Mouse (Mus musculus) kidney, embryonic 16.5 days (tissue): ENCODE results near the gene Tspan32. TPM values are rescaled to one million over a fixed set of nuclear protein-coding genes. Genes with fewer than 3 reads are reported as not detected.

Experiments used
- ATAC-seq: fragments of 200-750 bp; cut with Nextera tagmentation; 2 replicates; pipeline ENCODE4 v1.8.0; 2017; ENCODE audit warnings: moderate TSS enrichment; ENCODE audit not compliant: low FRiP score, low TSS enrichment
- H3K27ac ChIP-seq: fragments of 300-500 bp; sonication (generic); 2 replicates; pipeline ENCODE4 v1.5.1; 2014; ENCODE audit warnings: low read length
- H3K27me3 ChIP-seq: fragments of 300-500 bp; sonication (generic); 2 replicates; pipeline ENCODE4 v1.6.1; 2014; ENCODE audit warnings: low read length, control low read depth, mixed read lengths; ENCODE audit not compliant: insufficient read depth
- H3K36me3 ChIP-seq: fragments of 300-500 bp; sonication (generic); 2 replicates; pipeline ENCODE4 v1.6.1; 2014; ENCODE audit warnings: low read length, control low read depth, mixed read lengths; ENCODE audit not compliant: insufficient read depth
- H3K4me1 ChIP-seq: fragments of 300-500 bp; sonication (generic); 2 replicates; pipeline ENCODE4 v1.6.1; 2014; ENCODE audit warnings: low read length, control low read depth, mixed read lengths; ENCODE audit not compliant: insufficient read depth
- H3K4me2 ChIP-seq: fragments of 300-500 bp; sonication (generic); replicated peaks from 2 replicates; pipeline ENCODE4 v1.6.1; 2014; ENCODE audit warnings: low read depth, low read length
- H3K4me3 ChIP-seq: fragments of 300-500 bp; sonication (generic); 2 replicates; pipeline ENCODE4 v1.5.1; 2014; ENCODE audit warnings: mild to moderate bottlenecking, low read length
- H3K9ac ChIP-seq: fragments of 300-500 bp; sonication (generic); replicated peaks from 2 replicates; pipeline ENCODE4 v1.6.1; 2014; ENCODE audit warnings: low read length
- H3K9me3 ChIP-seq: fragments of 300-500 bp; sonication (generic); 2 replicates; pipeline ENCODE4 v1.6.1; 2016; ENCODE audit warnings: low read length, control low read depth
- WGBS: fragments of 180-500 bp; shearing (Covaris S2); extraction: QIAGEN DNeasy Blood & Tissue Kit; methylation state at CpG from one replicate; pipeline ENCODE4 v1.1.7; 2014; 5-methylcytosine and 5-hydroxymethylcytosine counted together
- polyA plus RNA-seq: library from polyadenylated mRNA; unstranded; fragments of >200 nt; fragmentation: Nextera tagmentation; extraction: Ambion mirVana; gene quantifications from 2 replicates; pipeline ENCODE4 v1.2.1, GENCODE M21; 2015

Gene Tspan32
- 1.5 and 1.6 TPM in 2 replicates for polyA plus RNA-seq

GRCm38 (mm10) chr7:143004727-143005343 lies at the start of gene Tspan32:
TSS of gene Tspan32 (plus strand) at chr7:143005046.
- no peak within 1 kb of the TSS for H3K4me3 ChIP-seq
- H3K9me3 ChIP-seq = no peaks in the 10 kb centered on the region
- H3K4me1 ChIP-seq = peaks cover 32% of the 10 kb centered on the region
- H3K27me3 ChIP-seq = no peaks in the 10 kb centered on the region
- no peaks in the 10 kb centered on the region for H3K36me3 ChIP-seq
- no peak within 1 kb of the TSS for H3K9ac ChIP-seq
- no peak for ATAC-seq
- no peak within 1 kb of the TSS for H3K27ac ChIP-seq
- WGBS = 77% methylated on average over 4 of the region's 4 CpGs
- H3K4me2 ChIP-seq = no peak within 1 kb of the TSS

- Histone ChIP-seq H3K9me3 (no peaks in the 10 kb centered on the region), H3K4me1 (no peaks in the 10 kb centered on the region), H3K27me3 (no peaks in the 10 kb centered on the region), H3K4me2 (no peak overlapping the region), H3K9ac (no peak overlapping the region), H3K4me3 (no peak overlapping the region), H3K36me3 (no peaks in the 10 kb centered on the region), H3K27ac (no peak overlapping the region)
- 69% methylated on average over 2 of the region's 2 CpGs for WGBS
- peak; percentile 31; the same call in 1 of the 2 replicates for ATAC-seq
Measured at GRCm38 (mm10) chr7:142956018-142956417, 48.8 kb upstream of the Tspan32 start.

- no peak for ATAC-seq
- WGBS = 96% methylated on average over 1 of the region's 1 CpGs
- Histone ChIP-seq H3K4me2 (no peak overlapping the region), H3K27ac (no peak overlapping the region), H3K4me3 (no peak overlapping the region), H3K9me3 (no peaks in the 10 kb centered on the region), H3K9ac (no peak overlapping the region), H3K4me1 (no peaks in the 10 kb centered on the region), H3K27me3 (no peaks in the 10 kb centered on the region), H3K36me3 (no peaks in the 10 kb centered on the region)
Measured at GRCm38 (mm10) chr7:142958817-142959216, 46.0 kb upstream of the Tspan32 start.

- ATAC-seq = no peak
- H3K9me3 ChIP-seq = no peaks in the 10 kb centered on the region
- no peaks in the 10 kb centered on the region for H3K4me1 ChIP-seq
- 73% methylated on average over 4 of the region's 4 CpGs for WGBS
- H3K9ac ChIP-seq = no peak overlapping the region
- no peak overlapping the region for H3K4me3 ChIP-seq
- no peaks in the 10 kb centered on the region for H3K36me3 ChIP-seq
- H3K27ac ChIP-seq = no peak overlapping the region
- H3K4me2 ChIP-seq = no peak overlapping the region
- H3K27me3 ChIP-seq = peaks cover 2% of the 10 kb centered on the region; the same call in 1 of the 2 replicates
Measured at GRCm38 (mm10) chr7:142959752-142960151, 45.1 kb upstream of the Tspan32 start.

GRCm38 (mm10) chr7:142967414-142967883 lies 37.4 kb upstream of the Tspan32 start:
- no peak overlapping the region for H3K27ac ChIP-seq

GRCm38 (mm10) chr7:142967884-142968808 lies 36.7 kb upstream of the Tspan32 start:
- H3K36me3 ChIP-seq = no peaks in the 10 kb centered on the region
- peak overlapping the region; percentile 94 for H3K4me2 ChIP-seq
- H3K27ac ChIP-seq = no peak overlapping the region
- WGBS = under 1% methylated on average over 90 of the region's 90 CpGs
- H3K9ac ChIP-seq = peak overlapping the region; percentile 28
- H3K9me3 ChIP-seq = no peaks in the 10 kb centered on the region
- ATAC-seq = peak; percentile 64
- H3K4me1 ChIP-seq = peaks cover 25% of the 10 kb centered on the region
- H3K27me3 ChIP-seq = peaks cover 67% of the 10 kb centered on the region
- peak overlapping the region; percentile 54 for H3K4me3 ChIP-seq

More at GRCm38 (mm10) chr7:142967414-142967883, 37.4 kb upstream of the Tspan32 start:
- H3K9ac ChIP-seq = peak overlapping the region; percentile 28
- H3K4me2 ChIP-seq = peak overlapping the region; percentile 94
- H3K4me3 ChIP-seq = peak overlapping the region; percentile 54
- peaks cover 25% of the 10 kb centered on the region for H3K4me1 ChIP-seq
- H3K27me3 ChIP-seq = peaks cover 67% of the 10 kb centered on the region
- no peaks in the 10 kb centered on the region for H3K36me3 ChIP-seq
- ATAC-seq = peak; percentile 71
- H3K9me3 ChIP-seq = no peaks in the 10 kb centered on the region
- under 1% methylated on average over 36 of the region's 36 CpGs for WGBS

GRCm38 (mm10) chr7:142968809-142969511 lies 35.9 kb upstream of the Tspan32 start, which contains the start of gene Ascl2:
TSS of gene Ascl2 (minus strand) at chr7:142969264.
- under 1% methylated on average over 51 of the region's 51 CpGs for WGBS
- no peaks in the 10 kb centered on the region for H3K9me3 ChIP-seq
- peak within 1 kb of the TSS; percentile 28; the same call in 1 of the 2 replicates for H3K9ac ChIP-seq
- no peak within 1 kb of the TSS for H3K27ac ChIP-seq
- peaks cover 67% of the 10 kb centered on the region for H3K27me3 ChIP-seq
- H3K4me2 ChIP-seq = peak within 1 kb of the TSS; percentile 94
- peak within 1 kb of the TSS; percentile 54 for H3K4me3 ChIP-seq
- H3K36me3 ChIP-seq = no peaks in the 10 kb centered on the region
- peaks cover 25% of the 10 kb centered on the region for H3K4me1 ChIP-seq
- ATAC-seq = peak; percentile 55

GRCm38 (mm10) chr7:142981908-142982307 lies 22.9 kb upstream of the Tspan32 start:
- Histone ChIP-seq H3K9ac (no peak overlapping the region), H3K27ac (no peak overlapping the region), H3K4me2 (no peak overlapping the region), H3K4me1 (no peaks in the 10 kb centered on the region), H3K4me3 (no peak overlapping the region), H3K27me3 (no peaks in the 10 kb centered on the region), H3K36me3 (no peaks in the 10 kb centered on the region), H3K9me3 (no peaks in the 10 kb centered on the region)
- ATAC-seq = no peak
- WGBS = 66% methylated on average over 4 of the region's 4 CpGs

- Histone ChIP-seq H3K9me3 (no peaks in the 10 kb centered on the region), H3K4me1 (no peaks in the 10 kb centered on the region), H3K36me3 (no peaks in the 10 kb centered on the region), H3K4me3 (no peak overlapping the region), H3K27ac (no peak overlapping the region), H3K4me2 (no peak overlapping the region), H3K9ac (no peak overlapping the region), H3K27me3 (no peaks in the 10 kb centered on the region)
- WGBS = 96% methylated on average over 4 of the region's 4 CpGs
- no peak for ATAC-seq
Measured at GRCm38 (mm10) chr7:142985146-142985545, 19.7 kb upstream of the Tspan32 start.
